Mouse (Mus musculus) kidney, adult 8-10 months (tissue): ENCODE measurements around the gene Son.

Source experiments
- DNase-seq, 2 experiments: peaks; one replicate each; pipeline ENCODE4 v3.0.0; 2022

Son gene

DNA sequence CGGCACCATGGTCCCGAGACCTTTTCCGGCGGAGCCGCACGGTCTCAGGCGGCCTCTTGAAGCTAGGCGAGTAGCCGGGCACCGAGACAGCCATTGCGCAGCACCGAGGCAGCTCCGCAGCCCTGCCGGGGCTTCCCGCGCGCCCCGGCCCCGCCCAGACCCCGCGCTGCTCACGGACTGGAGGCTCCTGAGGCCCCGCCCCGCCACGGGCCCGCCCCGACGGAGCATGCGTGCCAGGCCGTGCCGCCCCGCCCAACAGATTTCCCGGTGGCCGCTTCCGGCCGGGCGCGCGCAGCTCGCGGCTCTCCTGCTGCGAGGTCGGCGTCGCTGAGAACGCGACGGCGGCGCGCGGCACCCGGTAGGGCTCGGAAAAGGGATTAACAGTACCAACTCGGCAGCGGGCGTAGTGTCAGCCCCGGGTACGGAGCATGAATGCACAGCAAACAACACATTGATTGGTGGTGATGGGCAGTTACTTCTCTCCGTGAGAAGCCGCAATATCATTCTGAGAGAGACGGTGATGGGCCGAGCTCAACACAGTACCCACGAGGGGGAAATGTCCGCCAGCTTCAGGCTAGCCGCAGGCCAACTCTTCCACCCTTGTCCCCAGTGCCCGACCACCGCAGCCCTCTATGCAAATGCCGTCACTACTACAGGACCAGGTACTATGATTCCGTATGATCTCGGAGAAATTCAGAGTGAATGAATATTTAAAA lies 41.5 kb downstream of the Son start, which contains the start of gene Donson:
Gene Donson (minus strand): TSS at position 152 of the 716 bp plus-strand sequence.
- DNase-seq, result peak; percentile 90 to 92

GRCm38 (mm10) chr16:91689791-91690190 lies 42.5 kb downstream of the Son start:
- DNase-seq, result no peak

GRCm38 (mm10) chr16:91694455-91695084 lies 47.3 kb downstream of the Son start:
- peak; percentile 41 to 76 for DNase-seq

DNA sequence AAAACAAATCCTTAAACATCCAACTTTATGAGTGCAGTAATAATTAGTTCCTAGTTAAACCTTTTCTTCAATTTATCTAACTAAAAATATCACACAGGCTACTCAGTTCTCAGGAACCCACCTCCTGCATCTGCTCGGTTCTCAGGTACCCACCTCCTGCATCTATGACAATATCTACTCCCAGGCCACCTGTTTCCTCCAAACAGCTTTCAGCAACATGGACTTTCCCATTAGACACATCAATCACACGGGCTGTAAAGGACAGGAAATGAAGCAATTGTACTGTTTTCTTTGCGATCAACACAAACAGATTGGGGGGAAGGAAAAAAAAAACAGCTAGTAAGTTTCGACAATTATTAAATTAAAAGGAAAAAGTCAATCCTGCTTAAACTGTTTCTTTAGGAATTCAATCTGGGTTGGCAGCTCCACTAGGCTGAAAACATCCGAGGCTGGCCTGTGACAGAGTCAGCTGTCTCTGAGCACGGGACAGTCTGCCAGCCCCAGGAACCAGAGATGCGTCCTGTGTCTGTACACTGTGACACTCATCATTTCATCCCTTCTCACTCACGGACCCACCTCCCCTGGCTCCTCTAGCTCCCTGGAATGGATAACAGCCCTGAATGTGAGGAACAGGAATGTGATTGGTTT lies 47.9 kb downstream of the Son start:
- no peak for DNase-seq

- no peak for DNase-seq
These were observed 51.7 kb downstream of the Son start for GRCm38 (mm10) chr16:91698995-91699394.

GRCm38 (mm10) chr16:91701908-91702307 lies 54.6 kb downstream of the Son start:
- no peak for DNase-seq

GRCm38 (mm10) chr16:91702771-91703188 lies 55.5 kb downstream of the Son start:
- DNase-seq, result no peak

- no peak for DNase-seq
These were observed 57.5 kb downstream of the Son start for GRCm38 (mm10) chr16:91704603-91705340.

DNA sequence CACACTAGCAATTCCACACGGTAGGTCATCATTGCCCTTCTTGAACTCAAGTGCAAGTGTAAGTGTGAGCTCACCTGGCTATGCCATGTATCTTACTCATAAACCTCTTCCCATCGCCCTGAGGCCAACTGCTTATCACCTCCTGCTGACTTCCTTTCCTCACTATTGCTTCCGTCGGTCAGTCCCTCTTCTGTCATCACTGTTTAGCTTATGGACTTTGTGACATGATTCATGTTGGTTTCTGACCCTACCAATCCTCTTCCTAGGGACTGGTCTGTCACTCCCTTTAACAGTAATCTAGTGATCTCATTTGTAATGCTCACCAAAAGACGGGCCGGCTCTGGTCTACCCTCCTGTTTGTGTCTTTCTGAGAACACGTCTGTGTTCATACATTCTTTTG lies 62.9 kb downstream of the Son start:
- no peak for DNase-seq

DNA sequence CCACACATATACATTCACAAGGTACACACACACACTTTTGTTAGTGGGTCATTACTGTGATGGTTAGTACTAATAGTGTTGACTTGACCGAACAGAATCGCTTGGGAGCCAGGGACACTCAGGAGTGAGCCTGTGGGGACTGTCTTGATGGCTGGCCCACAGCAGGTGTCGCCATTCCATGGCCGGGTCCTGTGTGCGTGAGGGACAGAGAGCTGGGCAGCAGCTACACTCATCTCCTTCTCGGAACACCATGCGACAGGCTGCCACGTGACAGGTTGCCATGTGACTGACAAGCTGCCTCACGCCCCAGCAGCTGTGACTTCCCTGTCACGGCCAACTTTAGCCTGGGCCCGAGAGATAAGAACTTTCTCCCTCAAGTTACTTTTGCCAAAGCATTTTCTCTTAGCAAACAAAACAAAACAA lies 69.6 kb downstream of the Son start:
- no peak for DNase-seq

GRCm38 (mm10) chr16:91717399-91717798 lies 70.1 kb downstream of the Son start:
- DNase-seq, result no peak

DNA sequence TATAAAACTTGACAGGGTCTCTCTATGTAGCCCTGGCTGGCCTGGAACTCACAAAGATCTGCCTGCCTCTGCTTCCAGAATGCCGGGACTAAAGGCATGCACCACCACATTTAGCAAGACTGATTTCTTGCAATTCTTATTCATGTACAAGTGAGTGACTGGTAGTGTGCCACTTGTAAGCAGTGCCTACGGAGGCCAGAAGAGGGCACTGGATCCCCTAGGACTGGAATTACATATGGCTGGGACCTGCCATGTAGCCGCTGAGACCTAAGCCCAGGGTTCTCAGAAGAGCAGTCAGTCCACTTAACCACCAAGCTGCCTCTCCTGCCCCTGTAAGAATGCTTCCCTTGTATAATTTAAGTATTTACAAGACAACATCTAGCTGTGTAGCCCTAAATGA lies 76.9 kb downstream of the Son start:
- DNase-seq, result peak; percentile 45 to 74

GRCm38 (mm10) chr16:91727433-91727832 lies 80.1 kb downstream of the Son start:
- no peak for DNase-seq

DNA sequence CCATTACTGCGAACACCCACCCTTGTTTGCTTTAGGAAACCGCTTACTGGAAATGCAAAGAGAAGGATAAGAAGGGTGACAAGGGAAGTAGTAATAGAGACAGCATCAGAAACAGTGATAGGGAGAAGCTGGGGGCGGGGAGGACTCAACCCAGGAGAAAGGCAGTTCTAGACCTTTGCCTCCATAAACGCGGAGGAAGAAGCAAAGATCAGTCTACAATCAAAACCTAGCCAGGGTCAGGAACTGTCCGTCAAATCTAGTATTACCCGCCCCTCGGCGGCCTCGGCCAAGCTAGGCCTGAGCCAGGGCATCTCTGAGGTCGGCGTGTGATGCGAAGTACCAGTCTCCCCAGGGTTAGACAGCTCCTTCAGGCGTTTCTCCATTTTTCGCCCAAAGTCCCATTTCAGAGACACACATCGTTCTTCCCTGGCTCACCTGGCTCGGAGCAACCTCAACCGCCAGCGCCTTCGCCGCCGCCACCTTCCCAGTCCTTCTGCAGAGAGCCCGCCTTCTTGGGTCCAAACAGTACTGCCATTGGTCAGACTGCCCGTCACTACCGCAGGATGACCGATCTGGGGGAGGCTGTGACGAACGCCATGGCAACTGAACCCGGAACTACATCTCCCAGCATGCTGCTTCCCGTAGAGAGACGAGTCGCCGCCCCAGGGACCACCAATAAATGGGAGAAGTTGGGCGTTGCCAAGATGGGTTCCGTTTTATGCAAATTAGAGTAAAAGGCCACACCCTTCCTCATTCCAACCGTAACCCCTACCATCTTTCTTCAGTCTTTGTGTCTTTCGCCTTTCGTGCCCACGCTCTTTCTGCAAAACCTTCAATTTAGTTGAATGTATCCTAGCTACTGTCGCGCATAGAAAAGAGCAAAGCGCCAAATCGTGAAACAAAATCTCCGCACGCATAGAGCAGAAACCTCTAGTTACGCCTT lies 81.1 kb downstream of the Son start, which contains the start of gene Cryzl1:
Gene Cryzl1 (minus strand): TSS at position 853 of the 943 bp plus-strand sequence.
- DNase-seq, result peak; percentile 99 to 100
